Mouse (Mus musculus) stomach, embryonic 15.5 days (tissue): ENCODE results near the gene Cbx2. TPM values are rescaled to one million over a fixed set of nuclear protein-coding genes. Genes with fewer than 3 reads are reported as not detected.
A peak's percentile ranks its signal among the peaks of the same experiment; 100 is the strongest.

Experiments used
- ATAC-seq: fragments of 200-750 bp; cut with Nextera tagmentation; 2 replicates; pipeline ENCODE4 v1.8.0; 2017; ENCODE audit warnings: low read depth, moderate number of reproducible peaks, moderate TSS enrichment; ENCODE audit not compliant: insufficient read depth, low FRiP score
- H3K27ac ChIP-seq: fragments of 300-500 bp; sonication (generic); 2 replicates; pipeline ENCODE4 v1.5.1; 2015; ENCODE audit warnings: mild to moderate bottlenecking, inconsistent platforms
- H3K27me3 ChIP-seq: fragments of 300-500 bp; sonication (generic); replicated peaks from 2 replicates; pipeline ENCODE4 v1.6.1; 2015; ENCODE audit warnings: inconsistent platforms
- H3K36me3 ChIP-seq: fragments of 300-500 bp; sonication (generic); 2 replicates; pipeline ENCODE4 v1.6.1; 2015; ENCODE audit warnings: inconsistent platforms
- H3K4me1 ChIP-seq: fragments of 300-500 bp; sonication (generic); 2 replicates; pipeline ENCODE4 v1.6.1; 2015; ENCODE audit warnings: inconsistent platforms
- H3K4me2 ChIP-seq: fragments of 300-500 bp; sonication (generic); 2 replicates; pipeline ENCODE4 v1.6.1; 2015; ENCODE audit warnings: mild to moderate bottlenecking, inconsistent platforms
- H3K4me3 ChIP-seq: fragments of 300-500 bp; sonication (generic); replicated peaks from 2 replicates; pipeline ENCODE4 v1.5.1; 2015; ENCODE audit warnings: inconsistent platforms
- H3K9ac ChIP-seq: fragments of 300-500 bp; sonication (generic); 2 replicates; pipeline ENCODE4 v1.6.1; 2015; ENCODE audit warnings: inconsistent platforms
- H3K9me3 ChIP-seq: fragments of 300-500 bp; sonication (generic); 2 replicates; pipeline ENCODE4 v1.6.1; 2016; ENCODE audit warnings: inconsistent platforms
- WGBS: fragments of 180-500 bp; shearing (Covaris S2); methylation state at CpG from one replicate; pipeline ENCODE4 v1.1.7; 2015; 5-methylcytosine and 5-hydroxymethylcytosine counted together
- polyA plus RNA-seq: library from polyadenylated mRNA; unstranded; fragments of >200 nt; fragmentation: Nextera tagmentation; extraction: Ambion mirVana; gene quantifications from 2 replicates; pipeline ENCODE4 v1.2.1, GENCODE M21; 2015

Gene Cbx2
- polyA plus RNA-seq, 1 experiment from 2014 or later, result 21.3 TPM

- no peak overlapping the region for H3K9ac ChIP-seq
- no peak overlapping the region for H3K4me3 ChIP-seq
- no peak for ATAC-seq
- H3K27me3 ChIP-seq, result peaks cover 16% of the 10 kb centered on the region
- H3K36me3 ChIP-seq, result no peaks in the 10 kb centered on the region
- WGBS, result 58% methylated on average over 3 of the region's 3 CpGs
- H3K4me2 ChIP-seq, result no peak overlapping the region
- no peak overlapping the region for H3K27ac ChIP-seq
- no peaks in the 10 kb centered on the region for H3K9me3 ChIP-seq
- peaks cover 17% of the 10 kb centered on the region for H3K4me1 ChIP-seq
These were observed 25.6 kb upstream of the Cbx2 start for GRCm38 (mm10) chr11:118997182-118997581.

GRCm38 (mm10) chr11:118998540-118999265 is 24.1 kb upstream of the Cbx2 start:
- Histone ChIP-seq H3K27me3 (peaks cover 16% of the 10 kb centered on the region), H3K9me3 (no peaks in the 10 kb centered on the region), H3K36me3 (no peaks in the 10 kb centered on the region), H3K27ac (no peak overlapping the region), H3K4me3 (no peak overlapping the region), H3K4me1 (peaks cover 17% of the 10 kb centered on the region), H3K4me2 (peak overlapping the region; percentile 45), H3K9ac (no peak overlapping the region)
- 12% methylated on average over 30 of the region's 30 CpGs for WGBS
- ATAC-seq, result peak; percentile 60; the same call in 1 of the 2 replicates

GRCm38 (mm10) chr11:118999361-118999804 is 23.4 kb upstream of the Cbx2 start:
- Histone ChIP-seq H3K36me3 (no peaks in the 10 kb centered on the region), H3K9ac (no peak overlapping the region), H3K4me1 (peaks cover 17% of the 10 kb centered on the region), H3K9me3 (no peaks in the 10 kb centered on the region), H3K4me2 (no peak overlapping the region; the same call in 1 of the 2 replicates), H3K27me3 (peaks cover 16% of the 10 kb centered on the region), H3K4me3 (no peak overlapping the region), H3K27ac (no peak overlapping the region)
- no peak for ATAC-seq
- 6% methylated on average over 26 of the region's 26 CpGs for WGBS

- 67% methylated on average over 2 of the region's 2 CpGs for WGBS
- no peaks in the 10 kb centered on the region for H3K9me3 ChIP-seq
These were observed 21.9 kb upstream of the Cbx2 start for GRCm38 (mm10) chr11:119000877-119001276.

GRCm38 (mm10) chr11:119001493-119002128 is 21.2 kb upstream of the Cbx2 start:
- no peak for ATAC-seq
- Histone ChIP-seq H3K9me3 (no peaks in the 10 kb centered on the region), H3K27me3 (peaks cover 16% of the 10 kb centered on the region), H3K4me1 (peaks cover 12% of the 10 kb centered on the region; the same call in 1 of the 2 replicates), H3K36me3 (no peaks in the 10 kb centered on the region), H3K9ac (no peak overlapping the region), H3K4me2 (no peak overlapping the region), H3K27ac (no peak overlapping the region), H3K4me3 (no peak overlapping the region)
- 66% methylated on average over 4 of the region's 4 CpGs for WGBS

More at GRCm38 (mm10) chr11:119000877-119001276, 21.9 kb upstream of the Cbx2 start:
- no peak overlapping the region for H3K27ac ChIP-seq
- H3K4me1 ChIP-seq, result peaks cover 13% of the 10 kb centered on the region; the same call in 1 of the 2 replicates
- H3K27me3 ChIP-seq, result peaks cover 16% of the 10 kb centered on the region
- H3K36me3 ChIP-seq, result no peaks in the 10 kb centered on the region
- H3K4me3 ChIP-seq, result no peak overlapping the region
- H3K9ac ChIP-seq, result no peak overlapping the region
- H3K4me2 ChIP-seq, result no peak overlapping the region
- no peak for ATAC-seq

GRCm38 (mm10) chr11:119005547-119006275 is 17.1 kb upstream of the Cbx2 start:
- peaks cover 7% of the 10 kb centered on the region for H3K4me1 ChIP-seq
- no peak overlapping the region for H3K9ac ChIP-seq
- WGBS, result 85% methylated on average over 10 of the region's 10 CpGs
- H3K9me3 ChIP-seq, result no peaks in the 10 kb centered on the region
- H3K36me3 ChIP-seq, result no peaks in the 10 kb centered on the region
- H3K4me3 ChIP-seq, result no peak overlapping the region
- ATAC-seq, result no peak
- H3K27me3 ChIP-seq, result peaks cover 4% of the 10 kb centered on the region; the same call in 1 of the 2 replicates
- no peak overlapping the region for H3K4me2 ChIP-seq
- no peak overlapping the region for H3K27ac ChIP-seq

- Histone ChIP-seq H3K4me1 (peaks cover 7% of the 10 kb centered on the region), H3K27me3 (no peaks in the 10 kb centered on the region), H3K9me3 (no peaks in the 10 kb centered on the region), H3K4me3 (no peak overlapping the region), H3K9ac (no peak overlapping the region), H3K4me2 (no peak overlapping the region), H3K27ac (no peak overlapping the region), H3K36me3 (no peaks in the 10 kb centered on the region)
- 63% methylated on average over 3 of the region's 3 CpGs for WGBS
- no peak for ATAC-seq
These were observed 16.3 kb upstream of the Cbx2 start for GRCm38 (mm10) chr11:119006462-119006861.

- Histone ChIP-seq H3K9me3 (no peaks in the 10 kb centered on the region), H3K4me2 (peak overlapping the region; percentile 53), H3K4me1 (peaks cover 7% of the 10 kb centered on the region), H3K27me3 (no peaks in the 10 kb centered on the region), H3K36me3 (no peaks in the 10 kb centered on the region), H3K4me3 (peak overlapping the region; percentile 36), H3K9ac (peak overlapping the region; percentile 19), H3K27ac (no peak overlapping the region)
- 17% methylated on average over 21 of the region's 21 CpGs for WGBS
- peak; percentile 80 for ATAC-seq
These were observed 15.0 kb upstream of the Cbx2 start for GRCm38 (mm10) chr11:119007461-119008456.

GRCm38 (mm10) chr11:119014455-119014854 is 8.3 kb upstream of the Cbx2 start:
- 77% methylated on average over 7 of the region's 7 CpGs for WGBS
- ATAC-seq, result no peak
- H3K4me1 ChIP-seq, result no peaks in the 10 kb centered on the region

GRCm38 (mm10) chr11:119017506-119017905 is 5.3 kb upstream of the Cbx2 start:
- Histone ChIP-seq H3K9me3 (no peaks in the 10 kb centered on the region), H3K36me3 (no peaks in the 10 kb centered on the region), H3K4me1 (no peaks in the 10 kb centered on the region), H3K27ac (no peak overlapping the region), H3K4me2 (no peak overlapping the region), H3K4me3 (no peak overlapping the region), H3K27me3 (no peaks in the 10 kb centered on the region; the same call in 1 of the 2 replicates), H3K9ac (no peak overlapping the region)
- no peak for ATAC-seq
- 74% methylated on average over 7 of the region's 7 CpGs for WGBS

More at GRCm38 (mm10) chr11:119014455-119014854, 8.3 kb upstream of the Cbx2 start:
- Histone ChIP-seq H3K9ac (no peak overlapping the region), H3K9me3 (no peaks in the 10 kb centered on the region), H3K36me3 (no peaks in the 10 kb centered on the region), H3K27ac (no peak overlapping the region), H3K27me3 (no peaks in the 10 kb centered on the region), H3K4me2 (no peak overlapping the region), H3K4me3 (no peak overlapping the region)

- ATAC-seq, result no peak
- H3K4me1 ChIP-seq, result peaks cover 27% of the 10 kb centered on the region
These were observed 1.6 kb upstream of the Cbx2 start for GRCm38 (mm10) chr11:119021180-119021579.

More at GRCm38 (mm10) chr11:119021180-119021579, 1.6 kb upstream of the Cbx2 start:
- no peak overlapping the region for H3K9ac ChIP-seq
- H3K4me2 ChIP-seq, result no peak overlapping the region
- H3K36me3 ChIP-seq, result no peaks in the 10 kb centered on the region
- no peaks in the 10 kb centered on the region; the same call in 1 of the 2 replicates for H3K27me3 ChIP-seq
- no peaks in the 10 kb centered on the region for H3K9me3 ChIP-seq
- WGBS, result 85% methylated on average over 7 of the region's 7 CpGs
- no peak overlapping the region for H3K27ac ChIP-seq
- no peak overlapping the region for H3K4me3 ChIP-seq
